Mouse (Mus musculus): ENCODE measurements around the gene Ntm. TPM values are rescaled to one million over a fixed set of nuclear protein-coding genes. Genes with fewer than 3 reads are reported as not detected.

Ntm gene
- total and polyA plus RNA-seq, 2 experiments from 2014 or later: 162 to 235 TPM

GRCm38 (mm10) chr9:29534773-29535172, 428.2 kb downstream of the Ntm start:
- no peak for TF ChIP-seq CTCF (IDR thresholded peaks at IDR 0.05; ENCODE audit: low read depth)
- ATAC-seq: no peak

DNA sequence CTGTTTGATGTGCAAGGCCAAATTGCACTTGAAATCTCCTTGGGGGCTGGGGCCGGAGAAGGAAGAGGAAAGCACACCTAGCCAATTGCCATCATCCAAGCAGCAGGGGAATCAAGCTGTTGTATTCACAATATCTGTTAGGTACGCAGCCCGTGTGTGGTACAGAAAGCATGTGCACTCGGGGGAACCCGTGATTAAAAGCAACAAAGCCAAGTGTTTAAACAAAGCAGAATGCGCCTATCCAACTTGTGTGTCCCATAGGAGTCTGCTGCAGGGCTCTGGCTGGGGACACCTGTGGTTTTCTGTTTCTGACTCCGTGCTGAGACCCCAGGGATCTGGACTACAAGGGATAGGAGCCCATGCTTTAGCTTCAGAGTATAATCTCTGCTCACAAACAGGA, 428.6 kb downstream of the Ntm start:
- ATAC-seq (no peak), DNase-seq (no peak)
- no peaks in the 10 kb centered on the region for H3K27me3 ChIP-seq (ENCODE audit: insufficient read depth, low read length)
- H3K4me1 ChIP-seq (ENCODE audit: insufficient read depth): peaks cover 8% of the 10 kb centered on the region; the same call in 1 of the 2 replicates
- no peak overlapping the region for H3K4me3 ChIP-seq (ENCODE audit: low read depth, low read length)
- H3K9me3 ChIP-seq (ENCODE audit: low read length): no peaks in the 10 kb centered on the region
- WGBS: 21% methylated on average over 7 of the region's 7 CpGs
- no peak overlapping the region for H3K4me2 ChIP-seq (ENCODE audit: low read depth)
- H3K27ac ChIP-seq (ENCODE audit: low read depth, low read length): no peak overlapping the region
- no peak overlapping the region for H3K9ac ChIP-seq
- no peak for TF ChIP-seq CTCF (IDR thresholded peaks at IDR 0.05; ENCODE audit: low read depth)
- no peaks in the 10 kb centered on the region for H3K36me3 ChIP-seq (ENCODE audit: insufficient read depth)

More at GRCm38 (mm10) chr9:29534773-29535172, 428.2 kb downstream of the Ntm start:
- Histone ChIP-seq H3K4me1 (ENCODE audit: insufficient read depth) (peaks cover 8% of the 10 kb centered on the region; the same call in 1 of the 2 replicates), H3K9ac (no peak overlapping the region), H3K27me3 (ENCODE audit: insufficient read depth, low read length) (no peaks in the 10 kb centered on the region), H3K4me2 (ENCODE audit: low read depth) (no peak overlapping the region), H3K9me3 (ENCODE audit: low read length) (no peaks in the 10 kb centered on the region), H3K27ac (ENCODE audit: low read depth, low read length) (no peak overlapping the region), H3K36me3 (ENCODE audit: insufficient read depth) (no peaks in the 10 kb centered on the region), H3K4me3 (ENCODE audit: low read depth, low read length) (no peak overlapping the region)
- DNase-seq: no peak
- 24% methylated on average over 6 of the region's 6 CpGs for WGBS

DNA sequence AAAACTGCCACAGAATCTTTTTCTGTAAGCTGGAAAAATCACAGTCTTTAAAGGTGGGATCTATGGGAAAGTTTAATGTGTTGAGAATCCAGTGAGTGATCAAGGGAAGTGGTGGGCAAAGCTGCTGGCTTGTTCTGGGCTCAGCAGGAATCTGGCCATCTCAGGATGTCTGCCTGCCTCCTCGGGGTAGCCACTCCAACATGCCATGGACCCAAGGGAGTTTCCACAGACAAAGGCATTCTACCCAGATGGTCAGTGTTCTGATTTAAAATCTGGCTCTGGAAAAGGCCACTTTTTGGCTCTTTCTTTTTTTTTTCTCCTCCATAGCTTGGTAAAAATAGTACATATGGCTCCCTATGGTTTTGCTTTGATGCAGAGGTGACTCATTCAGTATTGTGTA, 429.4 kb downstream of the Ntm start:
- no peaks in the 10 kb centered on the region for H3K27me3 ChIP-seq (ENCODE audit: insufficient read depth, low read length)
- ATAC-seq: no peak
- no peak overlapping the region for H3K27ac ChIP-seq (ENCODE audit: low read depth, low read length)
- no peaks in the 10 kb centered on the region for H3K9me3 ChIP-seq (ENCODE audit: low read length)
- H3K4me3 ChIP-seq (ENCODE audit: low read depth, low read length): no peak overlapping the region
- H3K4me2 ChIP-seq (ENCODE audit: low read depth): no peak overlapping the region
- peaks cover 8% of the 10 kb centered on the region; the same call in 1 of the 2 replicates for H3K4me1 ChIP-seq (ENCODE audit: insufficient read depth)
- no peaks in the 10 kb centered on the region for H3K36me3 ChIP-seq (ENCODE audit: insufficient read depth)
- no peak for TF ChIP-seq CTCF (IDR thresholded peaks at IDR 0.05; ENCODE audit: low read depth)
- WGBS: 30% methylated on average over 1 of the region's 1 CpGs
- DNase-seq: no peak
- H3K9ac ChIP-seq: no peak overlapping the region

DNA sequence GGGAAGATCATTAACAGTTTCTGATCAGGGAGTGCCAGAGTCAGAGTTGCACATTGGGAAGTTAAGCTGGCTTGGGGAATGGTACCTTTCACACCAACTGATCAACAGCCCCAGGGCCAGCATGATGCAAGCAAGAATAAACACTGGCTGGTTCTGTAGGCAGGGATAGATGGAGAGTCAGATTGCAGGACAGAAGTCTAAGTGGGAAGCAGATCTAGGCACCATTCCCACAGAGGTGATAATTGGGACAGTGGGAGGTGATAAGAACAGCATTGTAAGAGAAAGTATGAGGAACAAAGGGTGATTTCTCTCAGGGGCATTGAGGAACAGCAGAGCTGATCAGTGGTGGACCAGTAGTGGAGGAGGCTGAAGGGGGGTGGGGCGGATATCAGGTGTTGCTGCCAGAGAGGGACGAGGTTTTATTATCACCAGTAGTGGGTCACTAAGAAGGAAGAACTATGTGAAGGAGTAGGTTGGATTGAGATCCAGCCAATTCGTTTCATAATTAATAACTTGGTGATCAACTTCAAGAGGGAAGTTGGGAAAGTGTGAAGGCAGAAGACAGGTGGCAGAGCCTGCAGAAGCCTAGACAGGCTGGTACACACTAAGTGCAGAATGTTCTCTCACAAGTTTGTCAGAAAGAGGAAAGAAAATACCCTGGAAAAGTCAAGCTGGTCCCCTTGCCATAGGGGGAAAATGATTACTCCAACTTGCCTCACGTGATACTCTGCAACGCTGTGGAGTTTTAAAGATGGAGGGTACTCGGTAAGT, 431.6 kb downstream of the Ntm start:
- H3K27me3 ChIP-seq (ENCODE audit: insufficient read depth, low read length): no peaks in the 10 kb centered on the region
- ATAC-seq (no peak), DNase-seq (no peak)
- H3K36me3 ChIP-seq (ENCODE audit: insufficient read depth): no peaks in the 10 kb centered on the region
- no peak overlapping the region for H3K27ac ChIP-seq (ENCODE audit: low read depth, low read length)
- no peak for TF ChIP-seq CTCF (IDR thresholded peaks at IDR 0.05; ENCODE audit: low read depth)
- no peak overlapping the region for H3K9ac ChIP-seq
- 84% methylated on average over 6 of the region's 6 CpGs for WGBS
- H3K4me2 ChIP-seq (ENCODE audit: low read depth): no peak overlapping the region
- H3K9me3 ChIP-seq (ENCODE audit: low read length): no peaks in the 10 kb centered on the region
- peaks cover 8% of the 10 kb centered on the region; the same call in 1 of the 2 replicates for H3K4me1 ChIP-seq (ENCODE audit: insufficient read depth)
- no peak overlapping the region for H3K4me3 ChIP-seq (ENCODE audit: low read depth, low read length)

DNA sequence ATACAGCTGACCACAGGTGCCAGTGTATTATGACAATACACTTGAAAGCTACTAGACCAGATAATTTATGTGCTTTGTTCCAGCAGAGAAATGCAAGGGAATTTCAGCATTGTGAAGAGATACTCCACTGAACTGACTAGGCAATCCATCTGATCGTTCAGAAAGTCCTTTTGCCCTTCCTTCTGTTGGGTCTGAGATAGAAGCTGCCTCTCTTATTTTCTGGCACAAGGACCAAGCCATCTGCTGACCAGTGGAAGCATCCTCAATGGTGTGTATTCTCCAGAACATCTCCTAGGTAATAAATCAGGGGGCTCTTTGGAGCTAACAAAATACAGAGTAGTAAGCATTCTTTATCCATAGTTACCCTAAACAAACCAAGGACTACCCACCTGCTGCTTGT, 438.8 kb downstream of the Ntm start:
- Histone ChIP-seq H3K27ac (ENCODE audit: low read depth, low read length) (no peak overlapping the region), H3K27me3 (ENCODE audit: insufficient read depth, low read length) (no peaks in the 10 kb centered on the region), H3K4me1 (ENCODE audit: insufficient read depth) (no peaks in the 10 kb centered on the region), H3K9ac (no peak overlapping the region), H3K9me3 (ENCODE audit: low read length) (no peaks in the 10 kb centered on the region), H3K36me3 (ENCODE audit: insufficient read depth) (no peaks in the 10 kb centered on the region), H3K4me2 (ENCODE audit: low read depth) (no peak overlapping the region), H3K4me3 (ENCODE audit: low read depth, low read length) (no peak overlapping the region)
- WGBS: 62% methylated on average over 1 of the region's 1 CpGs
- ATAC-seq: no peak
- no peak for TF ChIP-seq CTCF (IDR thresholded peaks at IDR 0.05; ENCODE audit: low read depth)
- no peak for DNase-seq

GRCm38 (mm10) chr9:29523221-29523620, 439.7 kb downstream of the Ntm start:
- Histone ChIP-seq H3K4me3 (ENCODE audit: low read depth, low read length) (no peak overlapping the region), H3K27me3 (ENCODE audit: insufficient read depth, low read length) (no peaks in the 10 kb centered on the region), H3K36me3 (ENCODE audit: insufficient read depth) (no peaks in the 10 kb centered on the region), H3K9me3 (ENCODE audit: low read length) (no peaks in the 10 kb centered on the region), H3K4me1 (ENCODE audit: insufficient read depth) (no peaks in the 10 kb centered on the region), H3K4me2 (ENCODE audit: low read depth) (no peak overlapping the region), H3K27ac (ENCODE audit: low read depth, low read length) (no peak overlapping the region), H3K9ac (no peak overlapping the region)
- TF ChIP-seq CTCF (IDR thresholded peaks at IDR 0.05; ENCODE audit: low read depth): no peak
- ATAC-seq (peak; percentile 84), DNase-seq (no peak)
- 67% methylated on average over 3 of the region's 3 CpGs for WGBS

DNA sequence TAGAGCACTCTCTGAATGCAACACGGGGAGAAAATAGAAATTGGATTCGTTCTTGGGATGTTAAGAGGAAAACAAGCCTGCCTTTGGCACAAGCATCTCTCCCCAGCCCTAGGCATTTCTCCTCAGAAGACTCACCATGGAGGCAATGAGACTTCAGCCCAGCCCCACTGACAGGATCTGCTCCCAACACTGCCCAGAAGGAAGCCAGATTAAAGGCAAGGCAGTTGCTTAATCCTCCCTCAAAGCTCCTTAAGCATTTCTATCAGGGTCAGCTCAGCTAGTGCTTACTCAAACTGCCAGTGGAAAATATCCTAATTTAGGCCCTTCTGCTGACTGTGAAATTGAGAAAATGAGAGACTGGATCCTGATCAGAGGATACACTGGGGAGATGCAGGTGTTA, 443.8 kb downstream of the Ntm start:
- Histone ChIP-seq H3K36me3 (ENCODE audit: insufficient read depth) (no peaks in the 10 kb centered on the region), H3K4me1 (ENCODE audit: insufficient read depth) (no peaks in the 10 kb centered on the region), H3K9me3 (ENCODE audit: low read length) (no peaks in the 10 kb centered on the region), H3K4me2 (ENCODE audit: low read depth) (no peak overlapping the region), H3K4me3 (ENCODE audit: low read depth, low read length) (no peak overlapping the region), H3K27ac (ENCODE audit: low read depth, low read length) (no peak overlapping the region), H3K9ac (no peak overlapping the region), H3K27me3 (ENCODE audit: insufficient read depth, low read length) (no peaks in the 10 kb centered on the region)
- DNase-seq: no peak
- WGBS: 39% methylated on average over 2 of the region's 2 CpGs
- no peak for ATAC-seq
- TF ChIP-seq CTCF (IDR thresholded peaks at IDR 0.05; ENCODE audit: low read depth): no peak
